Mouse (Mus musculus) C2C12 (cell line): Measurements from ENCODE around the gene Nsun2.

Source experiments
- CTCF ChIP-seq: IDR thresholded peaks from one replicate; pipeline ENCODE4 v1.5.1; 2011; ENCODE audit not compliant: control insufficient read depth, insufficient read depth, insufficient read length
- MAX ChIP-seq: IDR thresholded peaks from one replicate; pipeline ENCODE4 v1.6.1; 2011; ENCODE audit warnings: mild to moderate bottlenecking, control low read depth
- MYOD1 ChIP-seq: IDR thresholded peaks from one replicate; pipeline ENCODE4 v1.6.1; 2011; ENCODE audit warnings: low read depth; ENCODE audit not compliant: control insufficient read depth, insufficient read length

GRCm38 (mm10) chr13:69502157-69502750, 31.3 kb upstream of the Nsun2 start:
- TF ChIP-seq MAX (no peak), CTCF (no peak), MYOD1 (no peak)
